Mouse (Mus musculus) regulatory T cell (primary cell): ENCODE measurements around the gene Pkmyt1.

Experiments used
- in situ Hi-C: fragments of 300-600 bp; cut with MboI, MseI; formaldehyde crosslinking; loops from one replicate; pipeline ENCODE4 v1.15.1; 2025; ENCODE audit warnings: high pct_unique_total_duplicates

The Pkmyt1 gene

GRCm38 (mm10) chr17:23785561-23786471 lies 59.7 kb downstream of the Pkmyt1 start, which contains the start of gene Flywch2:
Gene Flywch2, minus strand, starts transcription at chr17:23786081.
- in situ Hi-C loops: loop anchor here (5.0 kb wide), 1 partner anchor 181 kb away; no protein-coding TSS in a partner anchor
